Mouse (Mus musculus) MN1 (cell line): ENCODE measurements around the gene Gm13278.
A peak's percentile ranks its signal among the peaks of the same experiment; 100 is the strongest.
"Not testable (repeated sequence)": the region's sequence is repeated elsewhere in the genome, so short reads cannot be mapped to it uniquely, and the experiment has no call there.

ENCODE experiments used
- DNase-seq: peaks from one replicate; pipeline ENCODE4 v3.0.0-alpha.2; 2016; ENCODE audit warnings: low spot score

The Gm13278 gene

DNA sequence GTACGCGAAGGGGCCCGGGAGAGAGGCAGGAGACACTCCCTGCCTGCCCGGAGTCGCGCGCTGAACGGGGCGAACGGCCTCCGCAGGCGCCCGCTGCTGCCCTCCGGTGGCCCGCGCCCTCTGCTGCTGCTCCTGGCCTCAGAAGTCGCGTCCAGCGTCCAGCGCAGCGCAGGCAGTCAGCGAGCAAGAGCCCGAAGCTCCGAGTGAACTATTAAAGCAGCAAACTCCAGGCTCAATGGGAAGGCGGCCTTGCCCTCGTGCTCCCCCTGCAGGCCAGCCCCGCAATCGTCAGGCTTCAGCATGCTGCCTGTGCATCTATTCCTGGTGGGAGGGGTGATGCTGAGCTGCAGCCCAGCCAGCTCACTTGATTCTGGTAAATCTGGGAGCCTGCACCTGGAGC, at the start of gene Gm13278:
Gm13278 (plus strand) TSS at position 301 of the 400 bp plus-strand sequence.
- DNase-seq: not testable (repeated sequence)

DNA sequence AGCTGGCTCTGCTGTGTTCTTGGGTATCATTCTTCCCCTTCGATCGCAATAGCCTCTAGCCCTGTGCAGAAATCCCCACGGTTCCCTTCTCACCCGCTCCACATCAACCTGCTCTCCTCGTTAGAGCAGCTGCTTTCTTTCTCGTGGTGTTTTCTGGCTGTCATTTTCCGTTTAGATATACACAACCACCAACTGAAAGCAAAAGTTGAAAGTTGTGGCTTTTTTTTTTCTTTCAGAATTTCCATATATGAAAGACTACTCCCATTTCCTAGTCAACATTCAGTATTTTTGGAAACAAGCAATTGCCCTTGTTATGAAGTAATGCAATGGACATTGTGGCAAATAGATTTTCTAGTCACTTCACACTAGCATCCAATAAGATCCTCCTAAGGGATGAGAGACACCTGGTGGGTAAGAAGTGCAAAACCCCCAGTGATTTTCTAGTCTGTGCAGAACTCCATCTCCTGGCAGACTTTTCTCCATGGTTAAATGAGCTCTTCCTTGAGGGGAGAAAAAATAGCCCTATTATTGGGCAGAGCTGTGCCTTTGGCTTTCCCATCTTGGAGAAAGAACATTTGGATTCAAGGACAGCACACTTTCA, 48.5 kb upstream of the Gm13278 start:
- no peak for DNase-seq

GRCm38 (mm10) chr4:88744207-88744606, 47.1 kb upstream of the Gm13278 start:
- no peak for DNase-seq

- no peak for DNase-seq
These were observed 41.4 kb upstream of the Gm13278 start for GRCm38 (mm10) chr4:88749926-88750325.

DNA sequence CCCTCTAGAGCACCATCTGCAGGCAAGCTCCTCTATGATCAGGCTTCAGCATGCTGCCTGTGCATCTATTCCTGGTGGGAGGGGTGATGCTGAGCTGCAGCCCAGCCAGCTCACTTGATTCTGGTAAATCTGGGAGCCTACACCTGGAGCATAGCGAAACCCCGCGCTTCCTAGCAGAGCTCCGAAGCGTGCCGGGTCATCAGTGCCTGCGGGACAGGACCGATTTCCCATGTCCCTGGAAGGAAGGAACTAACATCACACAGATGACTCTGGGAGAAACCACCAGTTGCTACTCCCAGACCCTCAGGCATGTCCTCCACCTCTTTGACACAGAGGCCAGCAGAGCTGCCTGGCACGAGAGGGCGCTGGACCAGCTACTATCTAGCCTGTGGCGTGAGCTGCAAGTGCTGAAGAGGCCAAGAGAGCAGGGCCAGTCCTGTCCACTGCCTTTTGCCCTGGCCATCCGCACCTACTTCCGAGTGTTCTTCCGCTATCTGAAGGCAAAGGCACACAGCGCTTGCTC, 36.5 kb upstream of the Gm13278 start, which contains the start of gene Gm13271:
Gm13271 (plus strand) TSS at position 51 of the 523 bp plus-strand sequence.
- not testable (repeated sequence) for DNase-seq

DNA sequence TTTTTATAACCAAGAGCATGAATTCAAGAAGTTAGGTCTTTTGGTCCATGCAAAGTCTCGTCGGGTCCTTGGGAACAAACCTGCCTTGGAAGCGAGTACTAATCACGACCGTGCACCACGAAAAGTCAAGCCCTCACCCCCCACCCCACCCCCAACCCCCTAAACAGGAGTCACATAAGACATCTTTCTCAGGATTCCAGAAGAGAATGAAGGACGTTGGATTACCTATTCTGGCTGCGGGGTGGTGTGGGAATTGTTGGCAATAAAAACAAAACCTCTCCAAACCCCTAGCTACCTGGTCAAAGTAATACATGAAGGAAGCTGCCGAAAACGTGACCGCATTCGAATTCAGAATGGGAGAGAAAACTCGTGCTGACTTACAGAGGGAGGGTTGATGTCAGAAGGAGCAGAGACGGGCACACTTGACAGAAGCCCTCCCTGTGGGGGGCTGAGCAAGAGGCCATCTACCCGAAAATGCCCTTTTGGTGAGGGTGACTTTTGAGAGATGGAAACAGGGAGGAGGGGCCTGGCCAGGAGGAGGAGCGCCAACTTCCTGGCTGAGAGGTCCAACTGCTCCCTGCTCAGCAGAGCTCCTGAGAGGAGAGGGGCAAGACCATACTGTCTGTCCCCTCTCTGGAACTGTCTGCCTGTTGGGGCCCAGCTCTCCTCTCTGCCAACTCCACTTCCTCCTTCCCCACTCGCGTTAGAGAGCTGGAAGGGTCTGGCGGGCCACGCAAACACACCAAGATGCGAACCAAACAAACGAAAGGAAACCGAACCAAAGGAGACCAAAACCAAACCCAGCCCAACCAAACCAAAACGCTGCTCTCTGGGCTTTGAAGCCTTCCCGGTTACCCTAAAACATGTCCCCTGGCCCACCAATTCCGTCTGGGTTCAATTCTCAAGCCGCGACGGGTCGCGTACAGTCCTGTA, 34.5 kb upstream of the Gm13278 start:
- DNase-seq: peak; percentile 14

GRCm38 (mm10) chr4:88757628-88758031, 33.7 kb upstream of the Gm13278 start:
- DNase-seq: peak; percentile 91

GRCm38 (mm10) chr4:88758751-88759150, 32.6 kb upstream of the Gm13278 start:
- not testable (repeated sequence) for DNase-seq

- DNase-seq: not testable (repeated sequence)
These were observed 31.6 kb upstream of the Gm13278 start, which contains the start of gene Gm13283 for GRCm38 (mm10) chr4:88759610-88760268. Gene Gm13283, plus strand, starts transcription at chr4:88760119.

- peak; percentile 84 for DNase-seq
These were observed 30.9 kb upstream of the Gm13278 start for GRCm38 (mm10) chr4:88760431-88760830.

DNA sequence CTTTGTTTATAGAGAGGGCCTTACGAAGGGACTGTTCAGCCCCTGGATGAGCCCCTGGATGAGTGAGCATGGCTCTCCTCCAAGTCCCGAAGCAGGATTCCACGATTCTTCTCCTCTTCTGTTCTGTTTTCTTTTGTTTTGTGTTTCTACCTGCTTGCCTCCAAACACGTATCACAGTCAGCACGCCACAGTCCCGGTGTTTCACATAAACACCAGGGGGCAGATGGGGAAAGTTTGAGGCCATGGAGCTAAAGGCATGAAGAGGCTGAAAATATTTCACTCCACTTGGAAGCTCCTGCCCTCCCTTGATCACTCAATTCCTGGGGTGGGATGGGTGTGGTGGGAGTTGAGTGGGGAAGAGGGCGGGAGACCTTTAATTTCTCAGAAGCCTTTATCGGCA, 29.6 kb upstream of the Gm13278 start:
- DNase-seq: not testable (repeated sequence)

DNA sequence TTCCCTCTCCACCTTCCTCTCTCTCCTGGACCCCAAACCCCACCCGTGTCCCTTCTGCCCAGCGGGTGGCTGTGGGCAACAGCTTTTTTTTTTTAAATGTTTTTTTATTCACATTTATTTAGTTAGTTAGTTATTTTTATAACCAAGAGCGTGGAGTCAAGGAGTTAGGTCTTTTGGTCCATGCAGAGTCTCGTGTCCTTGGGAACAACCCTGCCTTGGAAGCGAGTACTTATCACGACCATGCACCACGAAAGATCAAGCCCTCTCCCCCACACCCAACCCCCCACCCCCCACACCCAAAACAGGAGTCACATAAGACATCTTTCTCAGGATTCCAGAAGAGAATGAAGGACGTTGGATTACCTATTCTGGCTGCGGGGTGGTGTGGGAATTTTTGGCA, 29.0 kb upstream of the Gm13278 start:
- not testable (repeated sequence) for DNase-seq

GRCm38 (mm10) chr4:88763384-88764018, 27.8 kb upstream of the Gm13278 start:
- DNase-seq: peak; percentile 80

GRCm38 (mm10) chr4:88773534-88773933, 17.8 kb upstream of the Gm13278 start, which contains the start of gene Gm13290:
Gene Gm13290, plus strand, starts transcription at chr4:88773834.
- not testable (repeated sequence) for DNase-seq

GRCm38 (mm10) chr4:88776622-88777021, 14.7 kb upstream of the Gm13278 start, which contains the start of gene Gm13289:
Gene Gm13289, plus strand, starts transcription at chr4:88776922.
- not testable (repeated sequence) for DNase-seq

GRCm38 (mm10) chr4:88779550-88779949, 11.8 kb upstream of the Gm13278 start, which contains the start of gene Gm13272:
Gene Gm13272, plus strand, starts transcription at chr4:88779850.
- not testable (repeated sequence) for DNase-seq

- not testable (repeated sequence) for DNase-seq
These were observed 11.0 kb upstream of the Gm13278 start for GRCm38 (mm10) chr4:88780320-88780719.

DNA sequence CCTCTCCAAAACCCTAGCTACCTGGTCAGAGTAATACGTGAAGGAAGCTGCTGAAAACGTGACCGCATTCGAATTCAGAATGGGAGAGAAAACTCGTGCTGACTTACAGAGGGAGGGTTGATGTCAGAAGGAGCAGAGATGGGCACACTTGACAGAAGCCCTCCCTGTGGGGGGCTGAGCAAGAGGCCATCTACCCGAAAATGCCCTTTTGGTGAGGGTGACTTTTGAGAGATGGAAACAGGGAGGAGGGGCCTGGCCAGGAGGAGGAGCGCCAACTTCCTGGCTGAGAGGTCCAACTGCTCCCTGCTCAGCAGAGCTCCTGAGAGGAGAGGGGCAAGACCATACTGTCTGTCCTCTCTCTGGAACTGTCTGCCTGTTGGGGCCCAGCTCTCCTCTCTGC, 9.5 kb upstream of the Gm13278 start, which contains the start of gene Ifnz:
Ifnz (plus strand) TSS at position 301 of the 400 bp plus-strand sequence.
- DNase-seq: not testable (repeated sequence)

DNA sequence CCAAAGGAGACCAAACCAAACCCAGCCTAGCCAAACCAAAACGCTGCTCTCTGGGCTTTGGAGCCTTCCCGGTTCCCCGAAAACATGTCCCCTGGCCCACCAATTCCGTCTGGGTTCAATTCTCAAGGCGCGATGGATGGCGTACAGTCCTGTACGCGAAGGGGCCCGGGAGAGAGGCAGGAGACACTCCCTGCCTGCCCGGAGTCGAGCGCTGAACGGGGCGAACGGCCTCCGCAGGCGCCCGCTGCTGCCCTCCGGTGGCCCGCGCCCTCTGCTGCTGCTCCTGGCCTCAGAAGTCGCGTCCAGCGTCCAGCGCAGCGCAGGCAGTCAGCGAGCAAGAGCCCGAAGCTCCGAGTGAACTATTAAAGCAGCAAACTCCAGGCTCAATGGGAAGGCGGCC, 9.0 kb upstream of the Gm13278 start:
- not testable (repeated sequence) for DNase-seq

- not testable (repeated sequence) for DNase-seq
These were observed 5.9 kb upstream of the Gm13278 start, which contains the start of gene Gm13276 for GRCm38 (mm10) chr4:88785409-88785808. Gene Gm13276, plus strand, starts transcription at chr4:88785709.

DNA sequence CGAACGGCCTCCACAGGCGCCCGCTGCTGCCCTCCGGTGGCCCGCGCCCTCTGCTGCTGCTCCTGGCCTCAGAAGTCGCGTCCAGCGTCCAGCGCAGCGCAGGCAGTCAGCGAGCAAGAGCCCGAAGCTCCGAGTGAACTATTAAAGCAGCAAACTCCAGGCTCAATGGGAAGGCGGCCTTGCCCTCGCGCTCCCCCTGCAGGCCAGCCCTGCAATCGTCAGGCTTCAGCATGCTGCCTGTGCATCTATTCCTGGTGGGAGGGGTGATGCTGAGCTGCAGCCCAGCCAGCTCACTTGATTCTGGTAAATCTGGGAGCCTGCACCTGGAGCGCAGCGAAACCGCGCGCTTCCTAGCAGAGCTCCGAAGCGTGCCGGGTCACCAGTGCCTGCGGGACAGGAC, 2.9 kb upstream of the Gm13278 start, which contains the start of gene Gm13277:
Gm13277 (plus strand) TSS at position 231 of the 400 bp plus-strand sequence.
- DNase-seq: not testable (repeated sequence)
